Mouse (Mus musculus): ENCODE results near the gene Nkiras1.

Gene Nkiras1

GRCm38 (mm10) chr14:18280375-18280774 is 9.4 kb downstream of the Nkiras1 start:
- no peak for DNase-seq

GRCm38 (mm10) chr14:18284581-18284980 is 13.6 kb downstream of the Nkiras1 start:
- DNase-seq, result no peak

- no peak for DNase-seq
Observed at GRCm38 (mm10) chr14:18285476-18285875, 14.5 kb downstream of the Nkiras1 start.

- no peak for DNase-seq
Observed at GRCm38 (mm10) chr14:18286441-18286840, 15.5 kb downstream of the Nkiras1 start.

- no peak for DNase-seq
Observed at GRCm38 (mm10) chr14:18287391-18287790, 16.5 kb downstream of the Nkiras1 start.

DNA sequence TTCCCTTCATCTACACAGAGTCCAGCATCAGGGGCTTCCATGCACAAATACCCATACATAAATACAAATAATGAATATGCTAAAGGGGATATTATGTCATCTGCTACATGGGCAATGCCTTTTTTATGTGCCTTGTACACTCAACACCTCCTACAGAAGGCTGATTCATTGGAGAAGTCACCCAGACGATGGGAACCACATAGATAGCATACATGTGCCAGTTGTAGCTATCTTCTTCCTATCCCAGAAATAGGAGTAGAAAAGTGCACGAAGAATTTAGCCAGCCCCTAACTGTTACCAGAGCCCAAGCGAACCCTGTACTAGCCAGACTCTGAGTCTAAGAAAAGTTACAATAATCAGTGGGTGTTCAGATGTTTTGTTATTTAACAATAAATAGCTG is 21.2 kb downstream of the Nkiras1 start:
- DNase-seq, result no peak

DNA sequence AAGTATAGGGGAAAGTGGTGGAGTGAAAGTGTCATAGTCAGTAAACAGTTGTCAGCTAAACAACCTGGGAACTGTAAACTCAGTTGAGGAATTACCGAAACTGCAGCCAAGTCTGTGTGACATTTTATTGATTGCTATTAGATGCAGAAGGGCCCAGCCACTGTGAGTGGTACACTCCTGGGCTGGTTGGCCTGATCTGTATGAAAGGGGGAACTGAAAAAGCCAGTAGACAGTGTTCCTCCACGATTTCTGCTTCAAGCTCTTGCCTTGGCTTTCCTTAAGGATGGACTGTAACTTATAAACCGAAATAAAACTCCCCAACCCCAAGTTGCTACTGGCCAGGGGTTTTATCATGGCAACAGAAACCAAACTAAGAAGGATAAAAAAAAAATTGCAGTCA is 21.6 kb downstream of the Nkiras1 start:
- DNase-seq, result no peak

- no peak for DNase-seq
Observed at GRCm38 (mm10) chr14:18297441-18297840, 26.5 kb downstream of the Nkiras1 start.

DNA sequence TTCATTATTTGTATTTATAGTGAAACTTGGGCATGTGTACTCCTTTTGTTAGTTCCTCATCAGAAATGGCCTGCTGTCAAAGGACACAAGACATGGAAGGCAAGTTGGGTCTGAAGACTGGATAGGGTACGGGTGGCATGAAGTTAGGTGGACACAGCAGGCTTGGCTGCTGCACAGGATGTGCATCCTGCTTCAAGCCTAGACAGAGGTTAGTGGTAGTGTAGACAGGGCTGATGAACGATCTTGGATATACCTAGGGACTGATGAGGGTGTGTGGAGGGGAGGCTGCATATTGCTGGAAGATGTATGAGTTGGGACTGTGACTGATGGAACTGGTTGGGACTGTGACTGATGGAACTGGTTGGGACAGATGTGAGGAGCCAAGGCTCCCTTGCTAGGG is 27.9 kb downstream of the Nkiras1 start:
- DNase-seq, result no peak

- no peak for DNase-seq
Observed at GRCm38 (mm10) chr14:18300676-18301075, 29.7 kb downstream of the Nkiras1 start.

- peak; percentile 29 for DNase-seq
Observed at GRCm38 (mm10) chr14:18301591-18301990, 30.7 kb downstream of the Nkiras1 start.

DNA sequence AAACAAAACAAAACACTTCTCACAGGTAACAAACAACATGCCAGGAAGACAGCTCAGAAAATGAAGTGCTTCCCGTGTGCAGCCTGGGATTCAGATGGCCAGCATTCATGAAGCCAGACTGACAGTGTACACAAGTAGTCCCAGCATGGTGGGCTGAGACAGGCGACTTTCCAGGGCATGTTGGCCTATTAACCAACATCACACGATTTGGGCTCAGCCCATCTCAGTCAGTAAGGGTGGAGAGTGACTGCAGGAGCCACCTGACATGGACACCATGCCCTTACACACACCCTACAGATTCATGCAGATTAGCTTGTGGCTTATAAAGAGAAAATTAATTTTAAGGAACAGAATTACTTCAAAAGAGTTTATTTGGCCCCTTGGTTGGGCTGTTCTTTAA is 31.8 kb downstream of the Nkiras1 start:
- DNase-seq, result no peak

DNA sequence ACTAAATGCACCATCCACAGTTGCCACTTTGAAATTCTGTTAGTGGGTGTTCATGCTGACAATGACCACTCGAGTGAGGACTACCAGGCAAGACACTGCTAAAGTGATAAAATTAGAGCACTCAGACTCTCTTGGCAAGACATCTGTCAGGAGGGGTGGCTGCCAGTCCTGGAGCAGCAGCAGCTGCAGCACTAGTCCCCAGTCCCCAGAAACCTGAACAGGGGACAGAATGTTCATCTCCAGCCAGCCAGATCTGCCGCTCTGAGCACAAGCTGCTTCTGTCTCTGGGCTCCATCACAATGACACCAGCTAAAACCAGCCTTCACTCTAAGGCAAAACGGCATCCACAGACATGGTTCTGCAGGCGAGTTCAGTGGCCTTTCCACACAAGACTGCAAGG is 32.3 kb downstream of the Nkiras1 start:
- DNase-seq, result no peak

DNA sequence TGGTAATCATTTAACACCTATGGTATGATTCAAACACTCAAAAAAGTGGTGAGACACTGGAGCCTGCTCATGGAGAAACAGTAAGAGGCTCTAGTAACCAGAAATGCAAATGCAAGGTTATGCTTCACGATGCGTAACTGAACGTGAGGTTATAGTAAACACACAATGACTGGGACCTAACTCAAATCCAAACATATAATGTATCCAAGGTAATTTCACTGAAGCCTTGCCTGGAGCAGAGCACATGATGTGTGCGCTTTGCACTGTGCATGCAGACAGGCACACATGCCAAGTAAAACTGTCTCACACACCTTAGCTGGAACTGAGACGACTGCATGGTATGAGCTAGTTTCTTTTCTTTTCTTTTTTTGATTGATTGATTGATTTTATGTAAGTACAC is 33.2 kb downstream of the Nkiras1 start:
- no peak for DNase-seq

DNA sequence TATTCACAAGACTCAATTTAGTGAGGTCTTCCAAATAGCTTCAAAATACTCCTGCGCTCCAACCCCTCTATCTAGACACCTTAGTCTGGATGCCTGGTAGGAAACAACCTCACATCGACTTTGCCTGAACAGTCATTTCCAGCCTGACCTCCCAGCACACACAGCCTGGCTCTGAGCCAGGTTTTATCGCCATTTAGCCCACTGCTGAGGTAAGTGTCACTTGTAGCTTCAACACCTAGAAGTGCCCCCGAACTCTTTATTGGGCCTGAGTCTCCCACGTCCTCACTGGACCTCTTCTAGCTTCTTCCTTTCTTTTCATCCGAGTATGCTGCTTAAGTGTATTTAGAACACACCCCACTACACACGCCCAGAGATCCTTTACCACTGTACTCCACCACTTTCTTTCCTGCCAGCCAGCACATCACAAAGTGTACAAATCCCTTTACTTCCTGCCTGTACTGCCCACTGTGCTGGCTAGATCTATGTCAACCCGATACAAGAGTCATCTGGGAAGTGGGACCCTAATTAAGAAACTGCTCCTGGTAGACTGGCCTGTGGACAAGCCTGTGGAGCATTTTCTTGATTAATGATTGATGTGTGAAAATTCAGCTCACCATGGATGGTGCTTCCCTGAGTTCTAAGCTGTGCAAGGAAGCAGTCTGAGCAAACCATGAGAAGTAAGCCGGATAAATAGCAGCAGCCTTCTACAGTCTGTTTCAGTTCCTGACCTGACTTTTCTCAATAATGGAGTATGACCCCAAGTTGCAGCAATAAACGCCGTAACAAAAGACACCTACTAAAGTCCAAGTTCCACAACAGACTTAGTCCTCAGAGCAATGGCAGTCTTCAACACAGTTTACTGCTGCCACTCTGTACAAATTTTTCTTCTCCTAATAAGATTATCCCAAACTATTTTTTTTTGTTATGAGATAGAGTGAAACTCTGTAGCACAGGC is 46.8 kb downstream of the Nkiras1 start:
- DNase-seq, result no peak

- peak; percentile 16 for DNase-seq
Observed at GRCm38 (mm10) chr14:18326968-18327672, 56.2 kb downstream of the Nkiras1 start.

DNA sequence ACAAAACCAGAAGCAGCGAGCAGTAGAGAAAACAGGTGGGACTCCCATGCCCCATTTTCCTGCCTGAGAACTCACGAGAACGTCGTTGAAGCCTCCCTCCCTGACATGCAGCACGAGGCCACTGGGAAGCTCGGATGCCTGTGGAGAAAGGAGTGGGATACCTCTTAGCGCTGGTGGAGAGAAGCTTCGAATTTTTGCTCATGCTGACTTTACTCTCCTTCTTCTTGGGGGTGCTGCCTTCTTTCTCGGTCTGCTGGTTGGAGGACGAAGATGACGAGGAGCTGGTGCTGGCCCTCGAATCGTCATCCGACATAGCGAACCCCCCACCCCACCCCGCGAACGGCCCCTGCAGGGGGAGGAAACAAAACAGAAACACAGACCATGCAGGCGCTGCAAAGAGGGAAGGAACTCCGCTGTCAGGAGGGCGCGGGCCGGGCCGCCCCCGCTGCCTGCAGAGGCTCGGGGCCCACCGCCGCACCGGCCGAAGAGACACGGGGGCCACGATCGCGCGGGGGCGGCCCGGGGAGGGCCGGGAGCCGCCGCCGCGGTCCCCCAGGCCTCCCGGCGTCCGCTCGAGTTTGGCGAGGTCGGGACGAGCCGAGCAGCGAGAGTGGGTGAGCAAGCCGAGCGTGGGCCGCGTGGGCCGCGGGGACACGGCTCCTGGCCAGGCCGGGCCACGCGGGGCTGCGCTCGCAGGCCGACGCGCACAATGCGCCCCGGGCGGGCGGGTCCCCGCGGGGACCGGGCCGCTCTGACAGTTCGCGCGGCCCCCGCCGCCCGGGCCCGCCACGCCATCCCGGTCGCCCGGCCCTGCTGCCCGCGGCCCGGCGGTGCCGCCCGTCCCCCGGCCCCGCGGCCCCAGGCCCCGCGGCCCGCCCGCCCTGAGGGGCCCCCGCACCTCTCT is 60.1 kb downstream of the Nkiras1 start:
- peak; percentile 65 for DNase-seq

DNA sequence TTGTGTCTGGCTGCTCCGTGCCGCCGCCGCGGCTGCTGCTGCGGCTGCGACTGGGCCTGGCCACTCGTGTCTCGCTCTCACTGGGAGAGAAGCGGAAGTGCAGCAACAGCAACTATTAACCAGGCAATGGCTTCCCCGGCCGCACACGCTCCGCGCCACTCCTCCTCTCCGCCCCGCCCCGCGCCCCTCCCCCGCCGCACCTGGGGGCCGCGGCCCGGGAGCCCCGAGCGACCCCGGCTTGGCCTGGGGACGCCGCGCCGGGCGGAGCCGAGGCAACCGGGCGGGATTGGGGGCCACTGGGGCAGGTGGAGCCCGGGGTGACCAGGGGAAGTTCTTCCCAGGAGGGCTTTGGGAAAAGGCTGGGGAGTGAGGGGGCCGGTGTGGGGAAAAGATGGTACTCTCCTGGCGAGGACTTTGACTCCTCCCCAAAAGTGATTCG is 60.8 kb downstream of the Nkiras1 start, which contains the start of gene Ube2e1:
Gene Ube2e1 (minus strand): TSS at position 167 of the 439 bp plus-strand sequence.
- DNase-seq, result peak; percentile 86
